Mouse (Mus musculus): Measurements from ENCODE around the gene Grid1. TPM values are rescaled to one million over a fixed set of nuclear protein-coding genes. Genes with fewer than 3 reads are reported as not detected.

Grid1 gene
- total RNA-seq, 2 experiments from 2014 or later = not detected

Small RNA genes lying within 50 kb of the gene (microRNA-seq; reads per million reads assigned to microRNA genes)
- 4.4 reads per million, percentile 8 among the genes with 10 or more reads in this experiment for gene Mir346

Other genes with a start within 250 kb of the Grid1 start
- gene Ldb3, start 231.4 kb upstream of the Grid1 start, total RNA-seq (2021) = 1,000 to 10,000 TPM; 2,008 to 2,153 TPM
- not detected for gene Opn4, start 220.0 kb upstream of the Grid1 start, total RNA-seq (2021)
- 10 to 100 TPM; 34.4 to 40.5 TPM for gene Wapl, start 146.2 kb upstream of the Grid1 start, total RNA-seq (2021)